In the genomic region with DNA sequence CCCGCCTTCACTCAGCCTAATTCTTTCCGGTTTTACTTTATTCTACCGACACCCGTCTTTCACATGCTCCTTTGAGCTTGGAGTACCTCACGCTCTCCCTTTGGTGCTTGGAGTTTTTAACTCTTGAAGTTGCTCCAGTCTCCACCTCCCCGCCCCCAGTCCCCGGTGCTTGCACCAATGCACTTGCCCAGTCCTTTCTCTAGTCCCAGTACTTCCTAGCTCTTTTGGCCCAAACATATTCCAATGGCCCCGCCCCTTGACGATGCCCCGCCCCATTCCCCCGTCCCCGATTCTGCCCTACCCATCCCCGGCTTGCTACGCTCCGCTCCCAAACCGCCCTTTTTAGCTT, we compare ENCODE assay signal across 8 mouse cellular contexts. TPM values are rescaled to one million over a fixed set of nuclear protein-coding genes. Genes with fewer than 3 reads are reported as not detected.
DNase-seq lines count a peak whose midpoint lies in the region; ATAC-seq and TF ChIP-seq lines count a peak whose summit lies in the region.

No protein-coding gene starts in this region.

- peak overlapping the region; percentile 77 for H3K4me3 ChIP-seq in hindbrain, embryonic 10.5 days
- H3K4me3 ChIP-seq in limb, embryonic 14.5 days (replicated peaks; ENCODE audit: low read length): peak overlapping the region; percentile 84
- H3K4me3 ChIP-seq in midbrain, embryonic 13.5 days (replicated peaks): peak overlapping the region; percentile 81

- H3K4me1 ChIP-seq in hindbrain, embryonic 10.5 days (replicated peaks): peaks cover 20% of the 10 kb centered on the region
- peaks cover 6% of the 10 kb centered on the region; the same call in 1 of the 2 replicates for H3K4me1 ChIP-seq in limb, embryonic 14.5 days (ENCODE audit: control insufficient read depth, insufficient read depth, low read length)
- peaks cover 13% of the 10 kb centered on the region for H3K4me1 ChIP-seq in midbrain, embryonic 13.5 days (replicated peaks)

- peak overlapping the region; percentile 93 for H3K27ac ChIP-seq in hindbrain, embryonic 10.5 days
- peak overlapping the region; percentile 88 for H3K27ac ChIP-seq in limb, embryonic 14.5 days (replicated peaks; ENCODE audit: low read depth, low read length)
- peak overlapping the region; percentile 80 for H3K27ac ChIP-seq in midbrain, embryonic 13.5 days

- WGBS in hindbrain, embryonic 10.5 days: 1% methylated on average over 16 of the region's 16 CpGs
- 1% methylated on average over 14 of the region's 16 CpGs for WGBS in limb, embryonic 14.5 days
- WGBS in midbrain, embryonic 13.5 days: 1% methylated on average over 16 of the region's 16 CpGs

- ATAC-seq in activated CD4-positive, CD25-positive, alpha-beta regulatory T cell, adult 4 months: peak; percentile 34
- ATAC-seq in limb, embryonic 14.5 days (ENCODE audit: low FRiP score, low read depth): peak; percentile 90
- ATAC-seq in midbrain, embryonic 13.5 days: no peak

- H3K27me3 ChIP-seq in hindbrain, embryonic 10.5 days (ENCODE audit: insufficient read depth, poor library complexity, severe bottlenecking): no peaks in the 10 kb centered on the region
- H3K27me3 ChIP-seq in limb, embryonic 14.5 days (ENCODE audit: control insufficient read depth, insufficient read depth, low read length): no peaks in the 10 kb centered on the region
- no peaks in the 10 kb centered on the region for H3K27me3 ChIP-seq in midbrain, embryonic 13.5 days

- no peaks in the 10 kb centered on the region for H3K9me3 ChIP-seq in hindbrain, embryonic 10.5 days
- H3K9me3 ChIP-seq in limb, embryonic 14.5 days (ENCODE audit: control insufficient read depth, low read length): no peaks in the 10 kb centered on the region
- H3K9me3 ChIP-seq in midbrain, embryonic 13.5 days: no peaks in the 10 kb centered on the region

- H3K4me2 ChIP-seq in limb, embryonic 14.5 days (replicated peaks; ENCODE audit: low read depth, low read length, severe bottlenecking): peak overlapping the region; percentile 51
- H3K4me2 ChIP-seq in midbrain, embryonic 13.5 days (replicated peaks): peak overlapping the region; percentile 87

- DNase-seq in kidney, adult 11 months: peak; percentile 84
- DNase-seq in kidney, adult 18-20 months: no peak
- peak; percentile 51 for DNase-seq in fat pad, adult 2 months (ENCODE audit: extremely low read depth, low read depth, low spot score)
- no peak for DNase-seq in hindbrain, embryonic 10.5 days (ENCODE audit: low spot score)
- peak; percentile 78 for DNase-seq in limb, embryonic 14.5 days (ENCODE audit: low spot score)
- DNase-seq in retina, embryonic 14.5 days (ENCODE audit: low spot score): no peak

- H3K9ac ChIP-seq in limb, embryonic 14.5 days (ENCODE audit: low read depth, low read length, severe bottlenecking): peak overlapping the region; percentile 79
- H3K9ac ChIP-seq in midbrain, embryonic 13.5 days (replicated peaks): peak overlapping the region; percentile 66

- H3K36me3 ChIP-seq in hindbrain, embryonic 10.5 days: no peaks in the 10 kb centered on the region
- no peaks in the 10 kb centered on the region for H3K36me3 ChIP-seq in limb, embryonic 14.5 days (ENCODE audit: control insufficient read depth, insufficient read depth, low read length)
- no peaks in the 10 kb centered on the region for H3K36me3 ChIP-seq in midbrain, embryonic 13.5 days

- no peak for TF ChIP-seq POLR2A in limb, embryonic 14.5 days (IDR thresholded peaks at IDR 0.05; ENCODE audit: borderline replicate concordance, extremely low read depth, insufficient read depth, insufficient read length)

RNA-seq across cellular contexts. Expression of gene Nek1, which starts 0.5 kb away (rescaled TPM):
- 1 to 10 TPM; 6.8 to 7.0 TPM for polyA plus RNA-seq in activated CD4-positive, CD25-positive, alpha-beta regulatory T cell, adult 4 months (2017; shearing (Covaris generic))
- 16.5 and 21.1 TPM in 2 replicates for polyA plus RNA-seq in hindbrain, embryonic 10.5 days (2016; fragmentation: Nextera tagmentation; extraction: Ambion mirVana)
- 8.6 and 10.8 TPM in 2 replicates for polyA plus RNA-seq in limb, embryonic 14.5 days (2012; rRNA removed)
- 21.9 and 23.0 TPM in 2 replicates for polyA plus RNA-seq in limb, embryonic 14.5 days (2014; fragmentation: Nextera tagmentation; extraction: Ambion mirVana)
- 21.5 and 22.0 TPM in 2 replicates for polyA plus RNA-seq in midbrain, embryonic 13.5 days (2015; fragmentation: Nextera tagmentation; extraction: Ambion mirVana)

RNA-seq across cellular contexts. Expression of gene Clcn3, which starts 9.4 kb away (rescaled TPM):
- polyA plus RNA-seq in activated CD4-positive, CD25-positive, alpha-beta regulatory T cell, adult 4 months (2017; shearing (Covaris generic)): 10 to 100 TPM; 19.1 to 22.9 TPM
- polyA plus RNA-seq in hindbrain, embryonic 10.5 days (2016; fragmentation: Nextera tagmentation; extraction: Ambion mirVana): 25.4 and 29.0 TPM in 2 replicates
- 10.8 and 10.9 TPM in 2 replicates for polyA plus RNA-seq in limb, embryonic 14.5 days (2012; rRNA removed)
- polyA plus RNA-seq in limb, embryonic 14.5 days (2014; fragmentation: Nextera tagmentation; extraction: Ambion mirVana): 15.2 and 15.3 TPM in 2 replicates
- polyA plus RNA-seq in midbrain, embryonic 13.5 days (2015; fragmentation: Nextera tagmentation; extraction: Ambion mirVana): 51.6 and 55.7 TPM in 2 replicates

Comparison
In these comparisons a context has a peak if more than half of its experiments do, and no peak if none do; other contexts are left out.
1. DNase-seq: peak in kidney, adult 11 months (single experiment), fat pad, adult 2 months (single experiment) and limb, embryonic 14.5 days (single experiment); none in kidney, adult 18-20 months (single experiment), hindbrain, embryonic 10.5 days (single experiment) and retina, embryonic 14.5 days (single experiment).
2. Peak in every context shown above with its lines, with median percentiles within 50 percentile points of each other: H3K27ac ChIP-seq and H3K4me3 ChIP-seq.